Mouse (Mus musculus): Measurements from ENCODE around the gene Mrnip. TPM values are rescaled to one million over a fixed set of nuclear protein-coding genes. Genes with fewer than 3 reads are reported as not detected.

Mrnip gene
- total RNA-seq, 2 experiments from 2014 or later = 20.5 to 21.3 TPM

GRCm38 (mm10) chr11:50158346-50158745, 15.9 kb upstream of the Mrnip start:
- DNase-seq (ENCODE audit: low spot score in 2 of 2) = no peak

GRCm38 (mm10) chr11:50159347-50159746, 14.9 kb upstream of the Mrnip start:
- DNase-seq (ENCODE audit: low spot score in 2 of 2) = no peak

GRCm38 (mm10) chr11:50161578-50162304, 12.5 kb upstream of the Mrnip start:
- peak; percentile 51 to 71 for DNase-seq (ENCODE audit: low spot score in 2 of 2)

- no peak for DNase-seq (ENCODE audit: low spot score in 2 of 2)
Observed at GRCm38 (mm10) chr11:50162338-50163050, 11.8 kb upstream of the Mrnip start.

DNA sequence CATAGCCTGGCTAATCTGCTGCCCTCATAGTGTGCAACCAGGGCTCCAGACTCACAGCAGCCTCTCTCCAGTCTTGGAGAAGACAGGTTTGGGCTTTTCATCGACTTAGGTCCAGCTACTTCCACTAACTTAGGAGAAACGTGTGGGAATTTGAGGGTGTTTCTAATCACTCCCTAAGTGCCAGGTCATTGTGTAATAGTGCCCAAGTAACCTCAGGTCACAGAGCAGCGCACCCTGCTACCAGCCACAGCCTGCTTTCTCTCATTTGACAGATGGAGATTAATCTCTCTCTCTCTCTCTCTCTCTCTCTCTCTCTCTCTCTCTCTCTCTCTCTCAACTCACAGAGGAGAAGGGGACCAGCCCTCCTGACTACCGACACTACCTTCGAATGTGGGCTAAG, 5.9 kb upstream of the Mrnip start:
- DNase-seq (ENCODE audit: low spot score in 2 of 2) = no peak

DNA sequence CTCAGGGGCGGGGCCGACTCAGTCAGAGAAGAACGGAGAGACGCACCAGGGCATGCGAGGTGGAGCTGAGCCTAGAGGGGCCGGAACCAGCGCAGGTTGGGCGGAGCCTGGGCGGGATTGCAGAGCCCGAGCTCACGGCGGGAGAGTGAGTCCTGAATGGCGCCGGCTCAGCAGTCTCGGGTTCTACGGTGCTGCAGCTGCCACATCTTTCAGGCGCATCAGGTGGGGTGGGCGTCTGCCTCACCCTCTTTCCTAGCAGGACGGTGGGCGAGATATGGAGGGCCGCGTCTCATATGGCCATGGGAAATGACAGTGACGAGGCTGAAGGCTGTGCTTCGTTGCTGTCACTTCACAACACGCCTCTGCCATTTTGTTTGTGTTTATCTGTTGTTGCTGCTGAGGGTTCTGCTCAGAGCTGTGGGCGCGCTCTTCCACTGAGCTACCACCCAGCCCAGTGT, 515 bp downstream of the Mrnip start:
- DNase-seq (ENCODE audit: low spot score in 2 of 2) = peak; percentile 97

DNA sequence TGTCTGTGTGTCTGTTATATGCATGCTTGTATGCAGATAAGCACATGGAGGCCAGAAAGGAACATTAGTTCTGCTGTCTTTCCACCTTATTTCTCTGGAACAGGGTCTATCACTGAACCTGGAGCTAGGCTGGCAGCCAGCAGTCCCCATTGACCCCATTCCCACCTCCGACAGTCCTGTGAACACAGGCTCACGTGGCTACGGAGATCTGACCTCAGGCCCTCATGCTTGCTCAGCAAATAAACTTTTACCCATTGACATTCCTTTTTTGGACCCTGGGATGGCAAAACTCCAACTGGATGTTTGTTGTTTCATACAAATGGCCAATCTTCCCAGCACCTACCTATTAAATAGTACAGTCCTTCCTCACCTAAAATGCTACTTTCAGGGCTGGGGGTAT, 2.1 kb downstream of the Mrnip start:
- no peak for DNase-seq (ENCODE audit: low spot score in 2 of 2)

GRCm38 (mm10) chr11:50177111-50177510, 2.9 kb downstream of the Mrnip start:
- DNase-seq (ENCODE audit: low spot score in 2 of 2) = no peak

GRCm38 (mm10) chr11:50178532-50179488, 4.6 kb downstream of the Mrnip start:
- no peak for DNase-seq (ENCODE audit: low spot score in 2 of 2)

GRCm38 (mm10) chr11:50180478-50181231, 6.4 kb downstream of the Mrnip start:
- no peak for DNase-seq (ENCODE audit: low spot score in 2 of 2)

- DNase-seq (ENCODE audit: low spot score in 2 of 2) = no peak
Observed at GRCm38 (mm10) chr11:50182702-50183101, 8.5 kb downstream of the Mrnip start.

DNA sequence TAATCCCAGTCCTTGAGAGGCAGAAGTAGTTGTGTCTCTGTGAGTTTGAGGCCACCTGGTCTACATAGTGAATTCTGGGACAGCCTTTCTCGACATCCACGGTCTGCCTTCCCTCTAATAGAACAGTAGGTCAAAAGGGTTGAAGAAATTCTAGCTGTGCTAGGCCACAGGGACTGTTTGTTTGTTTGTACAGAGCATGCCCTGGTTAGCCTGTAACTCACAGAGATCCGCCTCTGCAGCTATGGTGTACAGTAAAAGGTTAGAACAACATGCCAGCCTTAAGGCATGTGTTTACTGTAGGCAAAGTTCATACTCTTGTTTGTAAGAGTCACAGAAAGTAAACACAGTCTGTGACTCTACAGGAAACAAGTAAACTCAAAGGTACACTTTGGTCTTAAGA, 10.5 kb downstream of the Mrnip start:
- DNase-seq (ENCODE audit: low spot score in 2 of 2) = no peak

DNA sequence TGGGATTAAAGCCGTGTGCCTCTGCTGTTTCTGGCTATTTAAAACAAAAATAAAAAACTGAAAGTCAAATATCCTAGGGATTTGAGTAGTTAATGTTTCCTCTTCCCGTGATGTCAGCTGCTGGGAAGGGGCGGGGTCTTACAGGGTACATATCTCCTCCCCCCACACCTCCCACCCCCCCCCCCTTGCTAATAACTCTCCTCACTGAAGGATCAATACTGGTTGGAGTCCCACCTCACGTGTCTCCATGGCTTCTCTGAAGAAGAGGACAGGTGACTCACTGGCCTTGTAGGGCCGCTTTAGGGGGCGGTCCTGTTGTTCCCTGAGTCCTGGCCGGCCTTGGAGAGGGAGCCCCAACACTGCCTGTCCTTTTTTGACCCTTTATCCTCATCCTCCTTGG, 14.4 kb downstream of the Mrnip start:
- DNase-seq (ENCODE audit: low spot score in 2 of 2) = no peak

- DNase-seq (ENCODE audit: low spot score in 2 of 2) = no peak
Observed at GRCm38 (mm10) chr11:50190362-50190761, 16.1 kb downstream of the Mrnip start.

DNA sequence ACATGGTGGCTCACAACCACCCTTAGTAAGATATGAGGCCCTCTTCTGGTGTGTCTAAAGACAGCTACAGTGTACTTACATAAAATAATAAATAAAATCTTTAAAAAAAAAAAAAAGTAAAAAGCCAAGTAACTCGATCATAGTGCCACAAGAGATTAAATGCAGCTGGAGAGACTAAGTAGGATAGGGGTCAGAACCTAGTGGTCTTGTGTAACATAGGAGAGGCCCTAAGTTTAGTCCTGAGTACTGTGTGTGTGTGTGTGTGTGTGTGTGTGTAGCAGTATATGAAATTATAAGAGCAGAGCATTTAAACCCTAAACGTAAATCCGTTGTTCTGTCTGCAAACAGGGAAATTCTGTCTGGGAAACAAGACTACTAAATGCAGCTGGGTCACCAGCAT, 18.0 kb downstream of the Mrnip start:
- DNase-seq (ENCODE audit: low spot score in 2 of 2) = no peak

DNA sequence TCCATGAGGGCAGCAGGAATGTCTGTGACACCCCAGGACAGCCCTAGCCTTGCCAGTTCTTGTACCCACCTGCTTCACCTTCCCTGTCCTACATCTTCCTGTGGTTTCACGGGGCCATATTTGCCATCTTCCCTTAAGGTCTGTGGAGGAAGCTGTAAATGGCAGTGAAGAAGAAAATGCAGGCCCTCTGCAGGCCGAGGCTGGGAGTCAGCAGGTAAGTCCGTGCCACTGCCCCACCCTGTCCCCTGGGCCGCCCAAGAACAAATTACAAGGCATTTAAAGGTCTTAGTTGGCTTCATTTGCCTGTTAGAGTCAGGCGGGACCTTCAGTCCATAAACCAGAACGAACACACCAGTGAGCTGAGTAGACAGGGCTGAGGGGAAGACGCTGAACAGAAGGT, 19.8 kb downstream of the Mrnip start:
- no peak for DNase-seq (ENCODE audit: low spot score in 2 of 2)

- no peak for DNase-seq (ENCODE audit: low spot score in 2 of 2)
Observed at GRCm38 (mm10) chr11:50194793-50195192, 20.5 kb downstream of the Mrnip start.

- no peak for DNase-seq (ENCODE audit: low spot score in 2 of 2)
Observed at GRCm38 (mm10) chr11:50197500-50197899, 23.3 kb downstream of the Mrnip start.

DNA sequence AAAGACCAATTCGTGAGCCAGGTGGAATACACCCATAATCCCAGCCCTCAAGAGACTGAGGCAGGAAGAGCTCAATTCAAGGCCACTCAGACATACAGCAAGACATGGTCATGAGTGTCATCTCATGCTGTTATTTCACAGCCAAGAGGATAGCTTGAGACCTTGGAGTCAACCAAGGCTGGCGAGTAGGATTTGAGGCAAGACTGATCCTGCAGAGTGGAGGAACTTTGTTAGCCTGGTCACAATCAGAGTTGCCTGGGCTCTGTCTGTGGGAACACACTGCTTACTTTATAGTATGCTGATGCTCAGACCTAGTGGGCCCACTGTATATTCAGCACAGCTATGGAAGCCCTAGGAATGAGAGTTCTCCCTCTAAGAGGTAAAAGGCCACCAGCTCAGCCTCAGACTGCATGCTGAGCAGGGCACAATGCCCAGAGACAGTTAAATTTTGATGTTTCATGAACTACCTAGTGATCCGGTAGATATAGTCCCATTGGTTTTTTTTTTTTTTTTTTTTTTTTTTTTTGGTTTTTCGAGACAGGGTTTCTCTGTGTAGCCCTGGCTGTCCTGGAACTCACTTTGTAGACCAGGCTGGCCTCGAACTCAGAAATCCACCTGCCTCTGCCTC, 24.1 kb downstream of the Mrnip start:
- no peak for DNase-seq (ENCODE audit: low spot score in 2 of 2)

- DNase-seq (ENCODE audit: low spot score in 2 of 2) = no peak
Observed at GRCm38 (mm10) chr11:50198916-50199315, 24.7 kb downstream of the Mrnip start.

All from layer of hippocampus, postnatal 10 days (tissue).